Comparison of ENCODE assay signal across 10 mouse cellular contexts in genomic region chr6:114915915-114916714, GRCm38 (mm10). TPM values are rescaled to one million over a fixed set of nuclear protein-coding genes. Genes with fewer than 3 reads are reported as not detected.
DNase-seq lines count a peak whose midpoint lies in the region; ATAC-seq and TF ChIP-seq lines count a peak whose summit lies in the region.
"Had no signal": no experiment of that assay in that cellular context is flagged by ENCODE, and none has a peak within 500 bp of the region (broad histone marks: within the 10 kb centered on the region; RNA-seq: fewer than 3 reads in every experiment).

No protein-coding gene starts in this region.

- no peak for DNase-seq in kidney, postnatal 25 days
- DNase-seq in Muller cell, postnatal 12 days (ENCODE audit: inconsistent ontology term): no peak
- DNase-seq in frontal cortex, postnatal 10 days (ENCODE audit: low spot score in 2 of 2): no peak
- no peak for DNase-seq in left cerebral cortex, postnatal 36 days (ENCODE audit: low spot score in 2 of 2)
- DNase-seq: kidney, adult 11 months had no signal

- peak overlapping the region; percentile 73 for H3K4me3 ChIP-seq in kidney, embryonic 15.5 days (replicated peaks)
- peak overlapping the region; percentile 74 for H3K4me3 ChIP-seq in embryonic facial prominence, embryonic 13.5 days
- peak overlapping the region; percentile 22 for H3K4me3 ChIP-seq in intestine, embryonic 15.5 days (replicated peaks)
- H3K4me3 ChIP-seq in myocyte: peak overlapping the region; percentile 88

- no peak overlapping the region for H3ac ChIP-seq in myocyte (ENCODE audit: control insufficient read depth, insufficient read length)

- WGBS in kidney, embryonic 15.5 days: 32% methylated on average over 19 of the region's 19 CpGs
- WGBS in embryonic facial prominence, embryonic 13.5 days: 19% methylated on average over 19 of the region's 19 CpGs
- WGBS in intestine, embryonic 15.5 days: 22% methylated on average over 19 of the region's 19 CpGs

- ATAC-seq in kidney, embryonic 15.5 days (replicated peaks; ENCODE audit: low FRiP score): no peak
- no peak for ATAC-seq in embryonic facial prominence, embryonic 13.5 days (ENCODE audit: insufficient number of reproducible peaks, insufficient read depth, low FRiP score, low TSS enrichment, low read depth)
- peak; percentile 39 for ATAC-seq in intestine, embryonic 15.5 days
- ATAC-seq: Patski had no signal

- H3K4me2 ChIP-seq in kidney, embryonic 15.5 days: peak overlapping the region; percentile 62
- peak overlapping the region; percentile 79 for H3K4me2 ChIP-seq in embryonic facial prominence, embryonic 13.5 days
- H3K4me2 ChIP-seq in intestine, embryonic 15.5 days (replicated peaks): peak overlapping the region; percentile 65
- H3K4me2 ChIP-seq in myocyte (ENCODE audit: low read depth): peak overlapping the region; percentile 90

- TF ChIP-seq POLR2A in myocyte (IDR thresholded peaks at IDR 0.05; ENCODE audit: insufficient read length, low read depth): no peak

- peak overlapping the region; percentile 29 for H3K9ac ChIP-seq in kidney, embryonic 15.5 days
- peak overlapping the region; percentile 49 for H3K9ac ChIP-seq in embryonic facial prominence, embryonic 13.5 days
- peak overlapping the region; percentile 3; the same call in 1 of the 2 replicates for H3K9ac ChIP-seq in intestine, embryonic 15.5 days

- H3K9me3 ChIP-seq in kidney, embryonic 15.5 days (replicated peaks): no peaks in the 10 kb centered on the region
- H3K9me3 ChIP-seq in embryonic facial prominence, embryonic 13.5 days: no peaks in the 10 kb centered on the region
- H3K9me3 ChIP-seq in intestine, embryonic 15.5 days: no peaks in the 10 kb centered on the region

- intact Hi-C loops in left cerebral cortex, postnatal 36 days (cut with DNase I): loop anchor here (5.0 kb wide), 1 partner anchor 39 kb away; no protein-coding TSS in a partner anchor

- peaks cover 86% of the 10 kb centered on the region for H3K4me1 ChIP-seq in kidney, embryonic 15.5 days
- H3K4me1 ChIP-seq in embryonic facial prominence, embryonic 13.5 days: peaks cover 85% of the 10 kb centered on the region
- H3K4me1 ChIP-seq in intestine, embryonic 15.5 days (replicated peaks): peaks cover 74% of the 10 kb centered on the region

- no peaks in the 10 kb centered on the region for H3K27me3 ChIP-seq in kidney, embryonic 15.5 days
- no peaks in the 10 kb centered on the region for H3K27me3 ChIP-seq in embryonic facial prominence, embryonic 13.5 days
- no peaks in the 10 kb centered on the region for H3K27me3 ChIP-seq in intestine, embryonic 15.5 days (replicated peaks)
- H3K27me3 ChIP-seq in myocyte (ENCODE audit: control insufficient read depth, insufficient read depth, insufficient read length): no peaks in the 10 kb centered on the region
- H3K27me3 ChIP-seq: Patski had no signal

- H3K27ac ChIP-seq in kidney, embryonic 15.5 days: peak overlapping the region; percentile 92
- peak overlapping the region; percentile 87 for H3K27ac ChIP-seq in embryonic facial prominence, embryonic 13.5 days
- peak overlapping the region; percentile 80 for H3K27ac ChIP-seq in intestine, embryonic 15.5 days

- peaks cover 100% of the 10 kb centered on the region for H3K79me2 ChIP-seq in myocyte (ENCODE audit: control insufficient read depth, insufficient read depth)

- no peaks in the 10 kb centered on the region for H3K36me3 ChIP-seq in kidney, embryonic 15.5 days
- no peaks in the 10 kb centered on the region for H3K36me3 ChIP-seq in embryonic facial prominence, embryonic 13.5 days
- H3K36me3 ChIP-seq in intestine, embryonic 15.5 days: no peaks in the 10 kb centered on the region
- no peaks in the 10 kb centered on the region for H3K36me3 ChIP-seq in myocyte (ENCODE audit: control insufficient read depth, insufficient read depth)

TF ChIP-seq in myocyte, 11 proteins besides CTCF, POLR2A, EP300 and RAD21:
- TF ChIP-seq TCF12 (IDR thresholded peaks at IDR 0.05; ENCODE audit: insufficient read depth, poor library complexity, severe bottlenecking) (no peak), MYOD1 (IDR thresholded peaks at IDR 0.05; ENCODE audit: control insufficient read depth in 1 of 3, insufficient read length in 2 of 3, low read depth in 2 of 3) (no peak), E2F4 (IDR thresholded peaks at IDR 0.05; ENCODE audit: insufficient read depth) (no peak), MYOG (IDR thresholded peaks at IDR 0.05; ENCODE audit: control insufficient read depth in 1 of 3, insufficient read depth in 1 of 3, insufficient read length in 2 of 3, low read depth in 2 of 3) (no peak), POLR2AphosphoS2 (IDR thresholded peaks at IDR 0.05; ENCODE audit: insufficient read length, low read depth) (no peak), TCF3 (IDR thresholded peaks at IDR 0.05; ENCODE audit: insufficient read length, low read depth) (no peak), CEBPB (IDR thresholded peaks at IDR 0.05; ENCODE audit: insufficient read depth, poor library complexity, severe bottlenecking) (no peak), REST (IDR thresholded peaks at IDR 0.05; ENCODE audit: insufficient read depth, insufficient read length) (no peak), SRF (IDR thresholded peaks at IDR 0.05; ENCODE audit: control insufficient read depth, insufficient read length, low read depth) (no peak), MAX (IDR thresholded peaks at IDR 0.05; ENCODE audit: low read depth) (no peak), USF1 (IDR thresholded peaks at IDR 0.05; ENCODE audit: low read depth) (no peak)
TF ChIP-seq in myocyte: peak in this region for 0.

RNA-seq across cellular contexts. Expression of gene Vgll4, which starts 53.7 kb away (rescaled TPM):
- 106 and 110 TPM in 2 replicates for polyA plus RNA-seq in kidney, embryonic 15.5 days (2015; fragmentation: Nextera tagmentation; extraction: Ambion mirVana)
- polyA plus RNA-seq in embryonic facial prominence, embryonic 13.5 days (2015; fragmentation: Nextera tagmentation; extraction: Ambion mirVana): 148 TPM in 2 replicates
- polyA plus RNA-seq in intestine, embryonic 15.5 days (2015; fragmentation: Nextera tagmentation; extraction: Ambion mirVana): 74.8 and 76.0 TPM in 2 replicates
- polyA plus RNA-seq in myocyte (2012; fragmentation: generic; extraction: Trizol): 21.1 TPM
- 10 to 100 TPM; 58.5 to 68.8 TPM for total RNA-seq in left cerebral cortex, postnatal 36 days (2021)

Comparison
In these comparisons a context has a peak if more than half of its experiments do, and no peak if none do; other contexts are left out.
1. H3K4me3 ChIP-seq: peak in every context shown above with its lines; median percentile 88 in myocyte; 74 in embryonic facial prominence, embryonic 13.5 days; 73 in kidney, embryonic 15.5 days; 22 in intestine, embryonic 15.5 days.